Mouse (Mus musculus) ES-Bruce4 (cell line): ENCODE results near the gene Noct. TPM values are rescaled to one million over a fixed set of nuclear protein-coding genes. Genes with fewer than 3 reads are reported as not detected.

ENCODE experiments used
- H3K27ac ChIP-seq: 2 replicates; pipeline ENCODE4 v1.5.1; 2012; ENCODE audit warnings: low read length, inconsistent platforms; ENCODE audit not compliant: insufficient read depth
- H3K27me3 ChIP-seq: 2 replicates; pipeline ENCODE4 v1.6.1; 2012; ENCODE audit warnings: mild to moderate bottlenecking, low read length, inconsistent platforms; ENCODE audit not compliant: control insufficient read depth, poor library complexity, insufficient read depth, severe bottlenecking
- H3K36me3 ChIP-seq: 2 replicates; pipeline ENCODE4 v1.6.1; 2012; ENCODE audit warnings: inconsistent platforms, mild to moderate bottlenecking, low read length, moderate library complexity; ENCODE audit not compliant: control insufficient read depth, poor library complexity, insufficient read depth, severe bottlenecking
- H3K4me1 ChIP-seq: one replicate; pipeline ENCODE4 v1.8.1; 2011; ENCODE audit warnings: low read length; ENCODE audit not compliant: control insufficient read depth, insufficient read depth
- H3K4me3 ChIP-seq: 2 replicates; pipeline ENCODE4 v1.5.1; 2011; ENCODE audit warnings: low read depth, mild to moderate bottlenecking, low read length
- H3K9ac ChIP-seq: 2 replicates; pipeline ENCODE4 v1.6.1; 2012; ENCODE audit warnings: low read depth, mild to moderate bottlenecking, inconsistent platforms; ENCODE audit not compliant: poor library complexity, severe bottlenecking
- H3K9me3 ChIP-seq: replicated peaks from 2 replicates; pipeline ENCODE4 v1.6.1; 2012; ENCODE audit warnings: mild to moderate bottlenecking, low read length, inconsistent platforms; ENCODE audit not compliant: control insufficient read depth, poor library complexity, insufficient read depth, severe bottlenecking
- CTCF ChIP-seq: IDR thresholded peaks from one replicate; pipeline ENCODE4 v1.8.1; 2011; ENCODE audit warnings: low read depth, low read length
- EP300 ChIP-seq: IDR thresholded peaks from 2 replicates; pipeline ENCODE4 v1.6.1; 2011; ENCODE audit warnings: low read depth, low read length; ENCODE audit not compliant: insufficient read depth
- POLR2A ChIP-seq: IDR thresholded peaks from one replicate; pipeline ENCODE4 v1.8.1; 2011; ENCODE audit warnings: low read length; ENCODE audit not compliant: insufficient read depth
- polyA plus RNA-seq: library from polyadenylated mRNA; stranded (reverse); fragments of >200 nt; gene quantifications from 2 replicates; pipeline ENCODE4 v1.2.4, GENCODE M21; 2011; ENCODE audit warnings: low read depth; ENCODE audit not compliant: missing spikeins, insufficient read depth, insufficient read length

Gene Noct
- polyA plus RNA-seq, 1 experiment: 33.7 TPM

- no peak overlapping the region for H3K27ac ChIP-seq
- H3K9ac ChIP-seq: no peak overlapping the region
- H3K36me3 ChIP-seq: no peaks in the 10 kb centered on the region
- no peak overlapping the region for H3K4me3 ChIP-seq
- H3K4me1 ChIP-seq: no peaks in the 10 kb centered on the region
- H3K27me3 ChIP-seq: no peaks in the 10 kb centered on the region
- no peaks in the 10 kb centered on the region for H3K9me3 ChIP-seq
- TF ChIP-seq POLR2A: no peak
- no peak for TF ChIP-seq EP300
- TF ChIP-seq CTCF: no peak
Measured at GRCm38 (mm10) chr3:51295225-51295624, 71.0 kb downstream of the Noct start.

- Histone ChIP-seq H3K27ac (no peak overlapping the region), H3K9me3 (no peaks in the 10 kb centered on the region), H3K4me1 (no peaks in the 10 kb centered on the region), H3K27me3 (no peaks in the 10 kb centered on the region), H3K36me3 (no peaks in the 10 kb centered on the region), H3K4me3 (no peak overlapping the region), H3K9ac (no peak overlapping the region)
- TF ChIP-seq EP300 (no peak), POLR2A (no peak), CTCF (no peak)
Measured at GRCm38 (mm10) chr3:51296790-51297189, 72.5 kb downstream of the Noct start.

Other genes starting within 250 kb of the Noct start
- 52.8 and 57.7 TPM in 2 replicates for gene Elf2, start 116.2 kb downstream of the Noct start, polyA plus RNA-seq
- 8.3 and 9.8 TPM in 2 replicates for gene Mgarp, start 172.3 kb downstream of the Noct start, polyA plus RNA-seq
- 194 and 196 TPM in 2 replicates for gene Ndufc1, start 184.5 kb downstream of the Noct start, polyA plus RNA-seq
- gene Naa15, start 190.7 kb downstream of the Noct start, polyA plus RNA-seq: 173 and 197 TPM in 2 replicates